Mouse (Mus musculus) intestine, embryonic 14.5 days (tissue): ENCODE data around the gene Rela. TPM values are rescaled to one million over a fixed set of nuclear protein-coding genes. Genes with fewer than 3 reads are reported as not detected.
"Not testable (repeated sequence)": the region's sequence is repeated elsewhere in the genome, so short reads cannot be mapped to it uniquely, and the experiment has no call there.

Experiments
- ATAC-seq: fragments of 200-750 bp; cut with Nextera tagmentation; replicated peaks from 2 replicates; pipeline ENCODE4 v1.8.0; 2017; ENCODE audit warnings: low read depth, moderate number of reproducible peaks, moderate TSS enrichment, moderate library complexity; ENCODE audit not compliant: low FRiP score, low TSS enrichment
- DNase-seq: peaks from one replicate; pipeline ENCODE4 v3.0.0-alpha.2; 2018; ENCODE audit warnings: low spot score
- H3K27ac ChIP-seq: fragments of 300-500 bp; sonication (generic); 2 replicates; pipeline ENCODE4 v1.5.1; 2014; ENCODE audit warnings: low read depth, mild to moderate bottlenecking, control low read depth
- H3K27me3 ChIP-seq: fragments of 300-500 bp; sonication (generic); replicated peaks from 2 replicates; pipeline ENCODE4 v1.6.1; 2014; ENCODE audit warnings: low read length, control low read depth; ENCODE audit not compliant: control insufficient read depth, insufficient read depth
- H3K36me3 ChIP-seq: fragments of 300-500 bp; sonication (generic); 2 replicates; pipeline ENCODE4 v1.6.1; 2014; ENCODE audit warnings: low read length, control low read depth; ENCODE audit not compliant: control insufficient read depth, insufficient read depth
- H3K4me1 ChIP-seq: fragments of 300-500 bp; sonication (generic); replicated peaks from 2 replicates; pipeline ENCODE4 v1.6.1; 2014; ENCODE audit warnings: low read length, control low read depth, mixed read lengths; ENCODE audit not compliant: control insufficient read depth, insufficient read depth
- H3K4me2 ChIP-seq: fragments of 300-500 bp; sonication (generic); 2 replicates; pipeline ENCODE4 v1.6.1; 2014; ENCODE audit warnings: low read length
- H3K4me3 ChIP-seq: fragments of 300-500 bp; sonication (generic); 2 replicates; pipeline ENCODE4 v1.5.1; 2014; ENCODE audit warnings: low read depth, low read length, control low read depth, mixed read lengths
- H3K9ac ChIP-seq: fragments of 300-500 bp; sonication (generic); 2 replicates; pipeline ENCODE4 v1.6.1; 2014; ENCODE audit warnings: mild to moderate bottlenecking, low read length
- H3K9me3 ChIP-seq: fragments of 300-500 bp; sonication (generic); 2 replicates; pipeline ENCODE4 v1.6.1; 2016; ENCODE audit warnings: low read length, control low read depth; ENCODE audit not compliant: control insufficient read depth
- WGBS: fragments of 180-500 bp; shearing (Covaris S2); extraction: QIAGEN DNeasy Blood & Tissue Kit; methylation state at CpG from one replicate; pipeline ENCODE4 v1.1.7; 2014; 5-methylcytosine and 5-hydroxymethylcytosine counted together
- polyA plus RNA-seq: library from polyadenylated mRNA; unstranded; fragments of >200 nt; fragmentation: Nextera tagmentation; extraction: Ambion mirVana; gene quantifications from 2 replicates; pipeline ENCODE4 v1.2.1, GENCODE M21; 2014

The Rela gene
- polyA plus RNA-seq, 1 experiment from 2014 or later = 46.7 TPM

DNA sequence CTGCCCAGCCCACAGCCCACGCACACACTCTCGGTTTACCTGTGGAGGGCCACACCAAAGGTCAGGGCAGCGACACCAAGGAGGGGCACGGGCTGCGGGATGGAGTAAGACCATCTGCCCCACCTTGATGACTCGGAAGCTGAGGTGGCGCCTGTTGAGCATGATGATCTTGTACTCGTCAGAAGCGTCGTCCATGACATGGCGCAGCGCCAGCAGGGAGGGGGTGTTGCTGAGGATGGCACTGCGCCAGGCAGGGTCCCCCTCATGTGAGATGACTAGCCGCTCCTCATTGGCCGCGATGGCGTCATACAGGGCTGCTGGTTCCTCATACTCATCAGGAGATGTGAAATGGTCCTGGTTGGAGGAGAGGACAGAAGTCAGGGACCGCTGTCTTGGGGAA is 29.1 kb downstream of the Rela start:
- H3K4me2 ChIP-seq = no peak overlapping the region
- WGBS = 89% methylated on average over 18 of the region's 18 CpGs
- no peaks in the 10 kb centered on the region for H3K9me3 ChIP-seq
- H3K4me3 ChIP-seq = no peak overlapping the region
- no peak overlapping the region for H3K27ac ChIP-seq
- H3K4me1 ChIP-seq = peaks cover 15% of the 10 kb centered on the region
- H3K27me3 ChIP-seq = no peaks in the 10 kb centered on the region
- DNase-seq (no peak), ATAC-seq (no peak)
- no peak overlapping the region for H3K9ac ChIP-seq
- H3K36me3 ChIP-seq = peaks cover 55% of the 10 kb centered on the region

GRCm38 (mm10) chr19:5668372-5668771 is 31.1 kb downstream of the Rela start:
- DNase-seq = no peak
- Histone ChIP-seq H3K4me2 (no peak overlapping the region), H3K9ac (no peak overlapping the region), H3K27ac (no peak overlapping the region), H3K36me3 (peaks cover 75% of the 10 kb centered on the region), H3K4me1 (peaks cover 5% of the 10 kb centered on the region; the same call in 1 of the 2 replicates), H3K27me3 (no peaks in the 10 kb centered on the region), H3K9me3 (no peaks in the 10 kb centered on the region), H3K4me3 (no peak overlapping the region)
- ATAC-seq = no peak
- WGBS = 89% methylated on average over 4 of the region's 4 CpGs

- no peak overlapping the region for H3K4me3 ChIP-seq
- H3K36me3 ChIP-seq = peaks cover 94% of the 10 kb centered on the region
- no peak for ATAC-seq
Observed at GRCm38 (mm10) chr19:5680432-5680831, 43.1 kb downstream of the Rela start.

GRCm38 (mm10) chr19:5684236-5684635 is 47.0 kb downstream of the Rela start:
- Histone ChIP-seq H3K9me3 (no peaks in the 10 kb centered on the region), H3K36me3 (peaks cover 73% of the 10 kb centered on the region), H3K9ac (no peak overlapping the region), H3K4me2 (no peak overlapping the region), H3K27me3 (no peaks in the 10 kb centered on the region), H3K4me3 (no peak overlapping the region), H3K27ac (no peak overlapping the region), H3K4me1 (peaks cover 8% of the 10 kb centered on the region)
- 96% methylated on average over 12 of the region's 12 CpGs for WGBS
- ATAC-seq (no peak), DNase-seq (no peak)

More at GRCm38 (mm10) chr19:5680432-5680831, 43.1 kb downstream of the Rela start:
- Histone ChIP-seq H3K4me2 (no peak overlapping the region), H3K4me1 (no peaks in the 10 kb centered on the region), H3K9me3 (no peaks in the 10 kb centered on the region), H3K9ac (no peak overlapping the region), H3K27me3 (no peaks in the 10 kb centered on the region), H3K27ac (no peak overlapping the region)
- no peak for DNase-seq
- 77% methylated on average over 4 of the region's 4 CpGs for WGBS

DNA sequence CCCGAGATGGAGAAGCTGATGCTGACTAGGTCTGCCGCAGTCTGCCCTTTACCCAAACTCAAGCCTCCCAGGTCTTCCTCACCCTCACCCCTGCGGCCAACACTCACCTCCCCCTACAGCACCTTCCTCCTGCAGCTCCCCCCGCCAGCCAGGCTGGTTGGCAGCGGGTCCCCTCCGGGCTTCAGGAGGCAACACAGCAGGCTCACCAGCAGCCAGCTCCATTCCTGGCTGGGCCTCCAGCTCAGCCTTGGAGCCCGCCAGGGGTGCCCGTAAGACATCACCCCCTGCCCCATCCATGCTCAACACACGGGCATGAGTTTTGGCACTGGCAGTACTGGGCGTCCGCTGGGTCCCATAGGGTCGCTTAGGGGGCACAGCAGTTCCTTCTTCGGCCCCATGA is 47.7 kb downstream of the Rela start:
- no peak for ATAC-seq
- Histone ChIP-seq H3K4me2 (no peak overlapping the region), H3K9me3 (no peaks in the 10 kb centered on the region), H3K27me3 (no peaks in the 10 kb centered on the region), H3K4me3 (no peak overlapping the region), H3K4me1 (peaks cover 8% of the 10 kb centered on the region), H3K27ac (no peak overlapping the region), H3K9ac (no peak overlapping the region), H3K36me3 (peaks cover 66% of the 10 kb centered on the region)
- DNase-seq = no peak
- WGBS = 96% methylated on average over 13 of the region's 13 CpGs

- H3K4me3 ChIP-seq = no peak overlapping the region
- H3K4me1 ChIP-seq = peaks cover 11% of the 10 kb centered on the region
- H3K27me3 ChIP-seq = no peaks in the 10 kb centered on the region
- WGBS = 94% methylated on average over 19 of the region's 19 CpGs
- H3K27ac ChIP-seq = no peak overlapping the region
- no peak overlapping the region for H3K9ac ChIP-seq
- H3K9me3 ChIP-seq = no peaks in the 10 kb centered on the region
- DNase-seq = no peak
- H3K4me2 ChIP-seq = no peak overlapping the region
- no peak for ATAC-seq
- peaks cover 61% of the 10 kb centered on the region for H3K36me3 ChIP-seq
Observed at GRCm38 (mm10) chr19:5685431-5685830, 48.1 kb downstream of the Rela start.

GRCm38 (mm10) chr19:5685861-5686260 is 48.6 kb downstream of the Rela start:
- Histone ChIP-seq H3K36me3 (peaks cover 59% of the 10 kb centered on the region), H3K4me2 (no peak overlapping the region), H3K4me3 (no peak overlapping the region), H3K9ac (no peak overlapping the region), H3K27me3 (no peaks in the 10 kb centered on the region), H3K9me3 (no peaks in the 10 kb centered on the region), H3K4me1 (peaks cover 16% of the 10 kb centered on the region), H3K27ac (no peak overlapping the region)
- DNase-seq (no peak), ATAC-seq (no peak)
- 93% methylated on average over 11 of the region's 11 CpGs for WGBS

- 87% methylated on average over 13 of the region's 13 CpGs for WGBS
- H3K4me3 ChIP-seq = no peak overlapping the region
- peaks cover 59% of the 10 kb centered on the region for H3K36me3 ChIP-seq
- H3K9ac ChIP-seq = no peak overlapping the region
- H3K27me3 ChIP-seq = no peaks in the 10 kb centered on the region
- ATAC-seq (no peak), DNase-seq (no peak)
- H3K27ac ChIP-seq = no peak overlapping the region
- no peaks in the 10 kb centered on the region for H3K9me3 ChIP-seq
- H3K4me2 ChIP-seq = no peak overlapping the region
- H3K4me1 ChIP-seq = peaks cover 21% of the 10 kb centered on the region
Observed at GRCm38 (mm10) chr19:5686437-5686836, 49.2 kb downstream of the Rela start.

DNA sequence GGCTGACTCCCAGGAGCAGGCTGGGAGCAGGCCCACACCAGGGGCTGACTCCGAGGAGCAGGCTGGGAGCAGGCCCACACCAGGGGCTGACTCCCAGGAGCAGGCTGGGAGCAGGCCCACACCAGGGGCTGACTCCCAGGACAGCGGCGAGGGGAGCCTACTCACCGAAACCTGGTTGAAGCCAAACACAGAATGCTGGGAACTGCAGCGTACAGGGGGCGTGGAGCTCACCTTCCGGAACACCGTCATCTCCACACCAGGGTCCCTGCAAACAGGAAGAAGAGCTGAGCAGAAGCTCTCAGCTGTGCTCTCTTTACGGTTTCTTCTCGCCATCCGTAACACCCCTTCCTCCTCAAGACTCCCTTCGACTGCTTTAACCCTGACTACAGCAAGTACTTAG is 49.7 kb downstream of the Rela start:
- 0 out of 2 replicates have a peak overlapping the region, but pooled peaks have one; percentile 78 for H3K4me3 ChIP-seq
- H3K9ac ChIP-seq, ATAC-seq, DNase-seq, H3K9me3 ChIP-seq, H3K27ac ChIP-seq, H3K27me3 ChIP-seq: not testable (repeated sequence)
- peaks cover 27% of the 10 kb centered on the region for H3K4me1 ChIP-seq
- 85% methylated on average over 11 of the region's 12 CpGs for whole genome bisulfite sequencing
- H3K36me3 ChIP-seq = peaks cover 57% of the 10 kb centered on the region
- H3K4me2 ChIP-seq = peak overlapping the region; percentile 99; the same call in 1 of the 2 replicates
